Mouse (Mus musculus) spleen, adult 2 months (tissue): Measurements from ENCODE around the gene Tmsb10.

Source experiments
- CTCF ChIP-seq: fragments of 200-500 bp; IDR thresholded peaks from 2 replicates; pipeline ENCODE4 v1.5.1; 2011; ENCODE audit warnings: mild to moderate bottlenecking, inconsistent platforms; ENCODE audit not compliant: insufficient read depth, insufficient read length, insufficient replicate concordance; ENCODE audit errors: extremely low read depth
- POLR2A ChIP-seq: fragments of 200-500 bp; IDR thresholded peaks from 2 replicates; pipeline ENCODE4 v1.6.1; 2011; ENCODE audit warnings: low read depth, low read length, inconsistent platforms

DNA sequence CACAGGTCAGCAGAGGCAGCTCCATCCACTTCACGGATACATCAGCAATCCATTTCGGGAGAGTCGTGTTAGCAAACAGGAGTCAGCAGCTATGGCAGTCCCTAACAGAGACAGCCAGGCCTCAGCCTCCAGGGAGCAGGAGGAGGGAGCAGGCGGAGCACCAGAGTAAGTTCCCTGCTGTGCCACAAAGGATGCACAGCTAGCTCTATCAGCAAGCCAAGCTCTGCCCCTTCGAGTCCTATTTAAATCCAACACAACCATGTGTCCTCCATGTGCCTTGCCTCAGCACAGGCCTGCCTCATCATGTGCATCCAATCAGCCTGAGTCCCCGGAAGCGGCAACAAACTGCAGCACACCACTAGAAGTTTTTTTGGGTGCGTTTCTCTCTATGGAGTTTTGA, 35.2 kb downstream of the Tmsb10 start:
- TF ChIP-seq CTCF (no peak), POLR2A (no peak)
